Mouse (Mus musculus) kidney, adult 9 months (tissue): Measurements from ENCODE around the gene Thada.
A peak's percentile ranks its signal among the peaks of the same experiment; 100 is the strongest.

Source experiments
- DNase-seq: peaks from one replicate; pipeline ENCODE4 v3.0.0; 2022

The Thada gene

DNA sequence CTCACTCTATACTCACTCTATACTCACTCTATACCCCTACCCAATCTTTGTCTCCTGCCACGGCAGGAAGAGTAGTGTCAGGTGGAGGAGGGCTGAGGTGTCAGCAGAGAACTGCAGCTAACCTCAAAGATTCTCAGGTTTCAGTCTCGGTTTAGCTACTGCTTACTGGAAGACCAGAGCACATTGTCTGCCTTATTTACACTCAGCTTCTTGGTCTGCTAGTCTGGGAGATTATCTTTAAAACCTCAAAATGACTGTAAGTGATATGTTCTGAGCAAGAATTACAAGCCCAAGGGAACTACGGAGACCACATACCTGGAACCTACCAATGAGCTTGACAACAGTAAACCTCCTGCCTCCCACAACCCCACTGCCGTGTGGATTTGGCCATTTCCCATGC is 31.0 kb downstream of the Thada start:
- DNase-seq = no peak

GRCm38 (mm10) chr17:84434233-84434632 is 31.8 kb downstream of the Thada start:
- no peak for DNase-seq

DNA sequence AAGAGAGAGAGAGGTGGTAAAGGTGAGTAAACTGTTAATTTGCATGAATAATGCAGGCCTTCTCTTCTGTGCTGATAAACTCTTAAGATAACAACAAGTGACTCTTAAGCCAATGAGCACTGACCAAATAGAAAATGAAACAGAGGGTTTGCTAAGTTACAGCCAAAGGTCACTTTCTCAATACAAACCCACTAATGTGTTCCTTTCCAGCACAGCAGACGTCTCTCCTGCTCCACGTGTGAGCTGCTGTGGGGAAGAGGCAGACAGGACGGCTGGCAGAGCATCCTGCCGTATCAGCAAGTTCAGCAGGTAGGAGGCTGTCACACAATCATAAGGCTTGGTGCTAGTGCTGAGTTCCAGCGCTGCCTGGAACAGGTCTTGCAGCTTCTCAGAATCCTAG is 34.0 kb downstream of the Thada start:
- DNase-seq = no peak

DNA sequence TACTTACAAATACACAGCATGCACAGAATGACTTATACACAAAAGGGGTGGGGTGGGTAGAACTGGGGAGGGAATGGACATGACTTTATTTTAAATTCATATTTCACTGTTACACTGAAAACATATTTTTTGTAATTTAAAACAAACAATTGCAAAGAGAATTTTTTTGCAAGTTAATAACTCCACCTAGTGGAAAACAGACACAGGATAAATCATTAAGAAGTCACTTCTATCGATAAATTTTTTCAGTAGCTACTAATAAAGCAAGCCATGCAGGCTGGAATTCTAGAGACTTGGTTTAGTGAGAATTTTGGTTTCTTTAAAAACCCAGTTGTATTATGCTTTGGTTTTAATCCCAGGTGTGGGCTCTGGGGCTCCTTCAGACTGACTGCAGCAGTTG is 41.7 kb downstream of the Thada start:
- no peak for DNase-seq

GRCm38 (mm10) chr17:84422916-84423315 is 43.1 kb downstream of the Thada start:
- DNase-seq = no peak

DNA sequence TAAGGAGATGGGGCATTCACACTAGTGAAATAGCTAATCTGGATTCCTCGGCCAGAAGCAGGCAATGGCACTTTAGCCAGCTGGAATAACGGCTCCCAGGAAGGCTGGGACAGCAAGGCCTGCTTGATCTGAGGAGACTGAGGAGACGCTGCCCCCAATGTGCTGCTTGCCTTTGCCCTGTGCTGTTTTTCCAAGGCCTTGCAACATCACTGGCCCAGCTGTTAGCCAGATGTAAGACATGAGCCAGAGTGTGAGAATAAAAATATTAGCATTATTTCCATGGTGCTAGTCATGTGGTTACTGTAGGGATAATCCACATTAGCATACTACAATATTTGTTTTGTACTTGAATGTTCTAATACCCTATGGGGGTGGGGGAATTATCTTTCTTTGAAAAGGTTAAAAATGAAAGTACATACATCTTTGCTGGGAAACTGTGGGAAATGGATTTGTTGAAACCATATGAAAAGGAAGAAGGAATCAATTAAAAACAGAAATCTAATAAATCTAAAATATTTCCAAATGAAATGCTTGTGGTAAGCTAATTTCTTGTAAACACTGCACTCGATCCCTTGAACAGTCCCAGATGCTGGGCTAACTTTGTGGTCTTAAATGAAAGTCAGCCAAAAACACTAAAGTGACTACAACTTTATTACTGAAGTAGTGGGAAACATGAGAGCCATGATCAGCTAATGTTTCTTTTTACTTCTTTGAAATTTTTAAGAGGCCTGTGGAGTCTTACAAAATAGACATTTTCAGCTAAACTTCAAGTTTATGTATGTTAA is 43.8 kb downstream of the Thada start:
- DNase-seq = peak; percentile 19

- DNase-seq = no peak
These were observed 45.0 kb downstream of the Thada start for GRCm38 (mm10) chr17:84421042-84421441.

DNA sequence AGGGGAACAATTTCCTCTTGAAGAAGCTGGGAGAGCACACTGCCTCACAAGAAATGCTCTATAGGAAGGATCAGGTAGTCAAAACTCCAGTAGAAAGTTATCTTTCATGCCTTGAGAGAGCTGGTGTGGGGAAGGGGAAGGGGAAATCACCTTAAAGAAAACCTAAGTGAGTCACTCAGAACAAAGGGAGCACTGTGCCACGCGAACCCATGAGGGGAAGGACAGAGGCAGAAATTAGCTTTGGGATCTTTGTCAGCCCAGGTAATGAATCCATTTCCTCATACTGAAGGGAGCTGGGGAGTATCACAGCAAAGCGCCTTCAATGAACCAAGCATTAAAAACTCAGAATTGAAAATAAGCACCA is 45.7 kb downstream of the Thada start:
- no peak for DNase-seq

- DNase-seq = no peak
These were observed 46.4 kb downstream of the Thada start for GRCm38 (mm10) chr17:84419326-84420275.

- DNase-seq = no peak
These were observed 50.1 kb downstream of the Thada start for GRCm38 (mm10) chr17:84415936-84416335.

GRCm38 (mm10) chr17:84408731-84409130 is 57.3 kb downstream of the Thada start:
- no peak for DNase-seq

- DNase-seq = no peak
These were observed 60.4 kb downstream of the Thada start for GRCm38 (mm10) chr17:84405616-84406015.

DNA sequence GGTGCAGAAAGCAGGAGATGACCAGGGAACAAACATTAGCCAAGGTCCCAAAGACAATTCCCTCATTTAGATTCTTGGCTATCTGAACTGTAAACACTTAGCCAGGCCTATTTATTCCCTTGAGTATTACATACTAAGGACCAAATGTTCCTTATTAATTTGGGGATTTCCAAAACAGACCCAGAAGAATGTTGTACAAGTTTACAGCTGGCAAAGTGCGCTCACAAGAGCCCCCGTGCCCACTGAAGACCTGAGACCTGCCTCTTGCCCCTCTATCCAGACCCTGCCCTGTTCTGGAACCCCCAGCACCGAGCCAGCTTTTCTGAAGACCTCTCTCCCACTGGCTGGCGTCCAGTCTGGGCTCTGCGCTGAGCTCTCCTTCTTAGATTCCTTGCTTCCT is 64.2 kb downstream of the Thada start:
- no peak for DNase-seq

- DNase-seq = no peak
These were observed 66.6 kb downstream of the Thada start for GRCm38 (mm10) chr17:84399431-84399830.

DNA sequence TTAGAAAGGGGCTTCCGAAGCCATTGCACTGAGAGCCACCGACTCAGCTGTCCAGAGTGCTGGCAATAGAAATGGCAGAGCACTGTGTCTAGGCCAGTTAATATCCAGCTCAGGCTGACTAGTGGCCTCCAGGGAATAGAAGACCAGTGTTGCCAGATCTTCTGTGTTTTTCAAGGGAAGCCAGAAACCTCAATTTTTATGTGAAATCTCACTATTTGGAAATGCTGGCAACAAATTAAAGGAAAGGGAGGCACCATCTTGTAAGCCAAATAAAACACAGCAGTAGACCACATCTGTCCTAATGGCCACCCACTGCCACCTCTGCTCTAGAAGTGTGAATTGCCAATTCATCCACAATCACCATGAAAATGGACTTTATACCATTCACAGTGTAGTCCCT is 76.0 kb downstream of the Thada start:
- no peak for DNase-seq

- no peak for DNase-seq
These were observed 79.8 kb downstream of the Thada start for GRCm38 (mm10) chr17:84386176-84386575.

GRCm38 (mm10) chr17:84385696-84386095 is 80.3 kb downstream of the Thada start:
- DNase-seq = peak; percentile 33

DNA sequence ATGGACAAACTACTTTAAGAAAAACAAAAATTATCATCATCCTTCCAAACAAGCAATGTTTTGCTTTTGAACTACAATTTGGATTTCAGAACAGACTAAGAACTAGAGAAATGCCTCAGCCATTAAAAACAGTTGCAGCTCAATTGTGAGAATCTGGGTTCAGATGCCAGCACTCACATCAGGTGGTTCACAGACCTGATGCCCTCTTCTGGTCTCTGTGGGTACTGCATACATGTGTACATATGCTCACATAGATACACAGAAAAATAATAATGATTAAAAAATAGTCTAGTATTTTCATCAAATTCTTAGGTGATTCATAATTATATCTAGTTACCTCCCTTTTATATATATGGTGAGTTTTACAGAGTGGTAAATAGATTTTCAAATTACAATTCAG is 81.3 kb downstream of the Thada start:
- no peak for DNase-seq

DNA sequence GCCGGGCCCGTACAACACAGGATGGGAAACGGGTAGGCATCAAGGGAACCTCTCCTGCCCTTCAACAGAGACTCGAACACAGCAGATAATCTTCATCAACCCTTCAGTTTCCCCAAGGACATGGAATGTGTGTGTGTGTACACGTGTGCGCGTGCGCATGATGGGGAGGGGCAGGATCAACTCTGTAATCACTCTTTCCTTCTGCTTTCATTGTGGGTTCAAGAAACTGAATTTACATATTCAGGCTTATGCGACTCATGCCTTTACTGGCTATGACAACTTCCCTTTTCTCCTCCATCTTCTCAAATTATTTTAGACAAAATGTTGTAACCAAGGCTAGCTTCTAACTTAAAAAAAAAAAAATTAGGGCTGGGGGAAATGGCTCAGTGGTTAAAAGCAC is 85.7 kb downstream of the Thada start:
- no peak for DNase-seq

- DNase-seq = no peak
These were observed 89.1 kb downstream of the Thada start for GRCm38 (mm10) chr17:84376882-84377281.

- DNase-seq = no peak
These were observed 93.5 kb downstream of the Thada start for GRCm38 (mm10) chr17:84372411-84373045.

- no peak for DNase-seq
These were observed 95.6 kb downstream of the Thada start for GRCm38 (mm10) chr17:84370385-84370784.

- DNase-seq = no peak
These were observed 96.2 kb downstream of the Thada start for GRCm38 (mm10) chr17:84369769-84370168.
